Mouse (Mus musculus): Measurements from ENCODE around the gene Siglec1. TPM values are rescaled to one million over a fixed set of nuclear protein-coding genes. Genes with fewer than 3 reads are reported as not detected.

The Siglec1 gene
- polyA plus RNA-seq, 1 experiment from 2014 or later = 0.34 TPM

DNA sequence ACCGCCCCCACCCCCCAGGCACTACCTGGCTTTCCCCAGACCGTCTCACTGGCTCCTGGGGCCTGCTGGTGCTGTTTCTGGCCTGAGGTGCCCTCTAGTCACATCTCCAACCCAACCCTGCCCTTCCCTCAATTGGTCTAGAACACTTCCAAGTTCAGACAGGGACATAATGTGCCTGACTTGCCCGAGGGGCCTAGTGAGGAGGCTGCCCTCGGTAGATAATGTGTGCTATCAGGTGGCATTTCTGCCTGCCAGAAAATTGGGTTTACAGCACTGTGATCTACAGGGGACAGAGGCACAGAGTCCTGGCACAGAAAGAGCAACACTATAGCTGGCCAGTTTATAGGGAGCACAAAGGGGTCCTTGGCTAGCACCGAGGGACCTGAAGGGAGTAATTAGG is 34.5 kb downstream of the Siglec1 start:
- Histone ChIP-seq H3K4me1 (replicated peaks; ENCODE audit: control insufficient read depth, insufficient read depth, low read length) (peaks cover 14% of the 10 kb centered on the region), H3K9ac (ENCODE audit: low read length) (no peak overlapping the region), H3K27ac (ENCODE audit: low read length) (no peak overlapping the region), H3K4me3 (ENCODE audit: low read length) (no peak overlapping the region), H3K27me3 (ENCODE audit: control insufficient read depth, insufficient read depth, low read depth, low read length) (peaks cover 43% of the 10 kb centered on the region), H3K36me3 (ENCODE audit: control insufficient read depth, insufficient read depth, low read length) (no peaks in the 10 kb centered on the region), H3K4me2 (ENCODE audit: low read depth, low read length) (no peak overlapping the region), H3K9me3 (ENCODE audit: control insufficient read depth, low read length) (no peaks in the 10 kb centered on the region)
- 67% methylated on average over 5 of the region's 5 CpGs for WGBS
- ATAC-seq (ENCODE audit: low read depth) = no peak

DNA sequence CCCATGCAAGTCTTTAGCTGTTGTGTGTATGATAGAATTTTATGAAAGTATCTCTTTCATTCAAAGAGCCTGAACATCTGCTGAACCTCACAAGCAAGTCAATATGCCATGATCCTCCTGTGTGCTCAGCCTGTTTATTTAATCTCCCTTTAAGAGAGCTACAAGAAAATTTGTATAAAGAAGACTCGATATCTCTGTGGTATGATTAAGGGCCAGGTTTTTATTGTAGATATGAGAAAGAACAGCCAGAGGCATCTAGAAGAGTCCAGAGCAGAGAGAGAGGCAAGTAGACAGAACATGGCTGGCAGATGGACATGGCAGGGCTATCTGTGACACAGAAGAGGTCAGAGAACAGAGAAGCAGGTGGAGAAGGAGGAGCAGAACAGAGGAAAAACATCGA is 40.5 kb downstream of the Siglec1 start:
- 62% methylated on average over 2 of the region's 2 CpGs for WGBS
- ATAC-seq (ENCODE audit: low read depth) = no peak
- Histone ChIP-seq H3K4me2 (ENCODE audit: low read depth, low read length) (no peak overlapping the region), H3K36me3 (ENCODE audit: control insufficient read depth, insufficient read depth, low read length) (no peaks in the 10 kb centered on the region), H3K4me1 (replicated peaks; ENCODE audit: control insufficient read depth, insufficient read depth, low read length) (peaks cover 12% of the 10 kb centered on the region), H3K4me3 (ENCODE audit: low read length) (no peak overlapping the region), H3K9ac (ENCODE audit: low read length) (no peak overlapping the region), H3K9me3 (ENCODE audit: control insufficient read depth, low read length) (no peaks in the 10 kb centered on the region), H3K27ac (ENCODE audit: low read length) (no peak overlapping the region), H3K27me3 (ENCODE audit: control insufficient read depth, insufficient read depth, low read depth, low read length) (peaks cover 19% of the 10 kb centered on the region)

- no peak overlapping the region for H3K4me3 ChIP-seq (ENCODE audit: low read length)
- peaks cover 28% of the 10 kb centered on the region for H3K27me3 ChIP-seq (ENCODE audit: control insufficient read depth, insufficient read depth, low read depth, low read length)
- ATAC-seq (ENCODE audit: low read depth) = peak; percentile 72
These were observed 41.4 kb downstream of the Siglec1 start for GRCm38 (mm10) chr2:131044989-131045720.

GRCm38 (mm10) chr2:131044354-131044852 is 42.2 kb downstream of the Siglec1 start:
- ATAC-seq (ENCODE audit: low read depth) = peak; percentile 43
- 7% methylated on average over 7 of the region's 7 CpGs for WGBS

More at GRCm38 (mm10) chr2:131044989-131045720, 41.4 kb downstream of the Siglec1 start:
- WGBS = 36% methylated on average over 9 of the region's 9 CpGs
- Histone ChIP-seq H3K9ac (ENCODE audit: low read length) (no peak overlapping the region), H3K27ac (ENCODE audit: low read length) (peak overlapping the region; percentile 38; the same call in 1 of the 2 replicates), H3K36me3 (ENCODE audit: control insufficient read depth, insufficient read depth, low read length) (no peaks in the 10 kb centered on the region), H3K9me3 (ENCODE audit: control insufficient read depth, low read length) (no peaks in the 10 kb centered on the region), H3K4me1 (replicated peaks; ENCODE audit: control insufficient read depth, insufficient read depth, low read length) (peaks cover 12% of the 10 kb centered on the region), H3K4me2 (ENCODE audit: low read depth, low read length) (peak overlapping the region; percentile 5; the same call in 1 of the 2 replicates)

GRCm38 (mm10) chr2:131042988-131043387 is 43.6 kb downstream of the Siglec1 start, which contains the start of gene Gfra4:
TSS of gene Gfra4 (minus strand) at chr2:131043088.
- WGBS = 63% methylated on average over 2 of the region's 2 CpGs
- Histone ChIP-seq H3K4me2 (ENCODE audit: low read depth, low read length) (no peak within 1 kb of the TSS), H3K9me3 (ENCODE audit: control insufficient read depth, low read length) (no peaks in the 10 kb centered on the region), H3K4me3 (ENCODE audit: low read length) (no peak within 1 kb of the TSS), H3K9ac (ENCODE audit: low read length) (no peak within 1 kb of the TSS), H3K36me3 (ENCODE audit: control insufficient read depth, insufficient read depth, low read length) (no peaks in the 10 kb centered on the region), H3K27me3 (ENCODE audit: control insufficient read depth, insufficient read depth, low read depth, low read length) (peaks cover 35% of the 10 kb centered on the region), H3K27ac (ENCODE audit: low read length) (no peak within 1 kb of the TSS), H3K4me1 (replicated peaks; ENCODE audit: control insufficient read depth, insufficient read depth, low read length) (peaks cover 12% of the 10 kb centered on the region)
- no peak for ATAC-seq (ENCODE audit: low read depth)

More at GRCm38 (mm10) chr2:131044354-131044852, 42.2 kb downstream of the Siglec1 start:
- Histone ChIP-seq H3K27ac (ENCODE audit: low read length) (no peak overlapping the region), H3K36me3 (ENCODE audit: control insufficient read depth, insufficient read depth, low read length) (no peaks in the 10 kb centered on the region), H3K4me1 (replicated peaks; ENCODE audit: control insufficient read depth, insufficient read depth, low read length) (peaks cover 12% of the 10 kb centered on the region), H3K4me3 (ENCODE audit: low read length) (peak overlapping the region; percentile 9; the same call in 1 of the 2 replicates), H3K9ac (ENCODE audit: low read length) (no peak overlapping the region), H3K27me3 (ENCODE audit: control insufficient read depth, insufficient read depth, low read depth, low read length) (peaks cover 34% of the 10 kb centered on the region), H3K9me3 (ENCODE audit: control insufficient read depth, low read length) (no peaks in the 10 kb centered on the region), H3K4me2 (ENCODE audit: low read depth, low read length) (peak overlapping the region; percentile 42)

DNA sequence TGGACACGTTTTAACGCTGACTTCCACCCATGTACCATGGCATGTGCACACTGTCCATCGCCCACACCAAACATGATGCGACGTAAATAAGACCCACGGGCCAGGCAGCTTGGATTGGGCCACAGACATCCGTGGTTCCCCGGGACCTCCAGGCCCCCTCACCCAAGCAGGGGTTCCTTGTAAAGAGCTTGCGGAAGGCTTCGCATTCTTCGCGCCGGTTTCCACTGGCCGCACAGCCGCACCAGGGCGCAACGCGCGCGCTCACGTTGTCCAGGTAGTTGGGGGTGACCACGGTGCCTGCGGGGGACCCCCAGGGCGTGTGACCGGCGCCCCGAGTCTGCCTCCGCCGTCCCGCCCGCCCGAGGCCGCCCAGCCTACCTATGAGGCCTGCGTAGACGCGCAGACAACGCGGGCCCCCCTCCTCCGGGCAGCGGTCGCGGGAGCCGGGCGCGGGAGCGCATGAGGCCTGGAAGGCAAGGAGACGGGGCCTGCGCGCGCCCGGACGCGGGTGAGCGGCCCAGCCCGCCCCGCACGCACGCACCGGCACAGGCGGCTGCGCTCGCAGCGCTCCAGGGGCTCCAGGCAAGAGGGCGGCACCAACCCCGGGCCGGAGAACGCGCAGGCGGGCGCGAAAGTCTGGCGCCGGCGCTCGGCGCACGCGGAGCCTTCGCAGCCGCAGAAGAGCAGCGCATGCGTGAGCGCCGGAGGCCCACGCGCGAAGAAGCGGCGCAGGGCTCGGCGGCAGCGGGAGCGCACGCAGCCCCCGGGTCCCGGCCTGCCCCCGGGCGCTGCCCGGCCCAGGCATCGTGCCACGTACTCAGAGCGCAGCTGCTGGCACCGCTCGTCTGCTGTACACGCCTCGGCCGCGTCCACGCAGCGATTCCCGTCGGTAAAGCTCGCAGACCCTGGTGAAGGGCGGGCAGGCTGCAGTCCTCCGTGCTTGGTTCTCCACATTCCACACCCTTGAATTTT is 45.4 kb downstream of the Siglec1 start:
- no peaks in the 10 kb centered on the region for H3K36me3 ChIP-seq (ENCODE audit: control insufficient read depth, insufficient read depth, low read length)
- H3K9me3 ChIP-seq (ENCODE audit: control insufficient read depth, low read length) = no peaks in the 10 kb centered on the region
- peaks cover 12% of the 10 kb centered on the region for H3K4me1 ChIP-seq (replicated peaks; ENCODE audit: control insufficient read depth, insufficient read depth, low read length)
- peaks cover 35% of the 10 kb centered on the region for H3K27me3 ChIP-seq (ENCODE audit: control insufficient read depth, insufficient read depth, low read depth, low read length)
- peak overlapping the region; percentile 98 for H3K4me2 ChIP-seq (ENCODE audit: low read depth, low read length)
- WGBS = 3% methylated on average over 87 of the region's 115 CpGs
- peak; percentile 53; the same call in 1 of the 2 replicates for ATAC-seq (ENCODE audit: low read depth)
- H3K4me3 ChIP-seq (ENCODE audit: low read length) = peak overlapping the region; percentile 58
- H3K9ac ChIP-seq (ENCODE audit: low read length) = peak overlapping the region; percentile 73
- no peak overlapping the region for H3K27ac ChIP-seq (ENCODE audit: low read length)

GRCm38 (mm10) chr2:131038675-131039074 is 47.9 kb downstream of the Siglec1 start:
- Histone ChIP-seq H3K4me3 (ENCODE audit: low read length) (no peak overlapping the region), H3K27me3 (ENCODE audit: control insufficient read depth, insufficient read depth, low read depth, low read length) (peaks cover 35% of the 10 kb centered on the region), H3K27ac (ENCODE audit: low read length) (no peak overlapping the region), H3K4me2 (ENCODE audit: low read depth, low read length) (no peak overlapping the region), H3K36me3 (ENCODE audit: control insufficient read depth, insufficient read depth, low read length) (no peaks in the 10 kb centered on the region), H3K4me1 (replicated peaks; ENCODE audit: control insufficient read depth, insufficient read depth, low read length) (no peaks in the 10 kb centered on the region), H3K9me3 (ENCODE audit: control insufficient read depth, low read length) (no peaks in the 10 kb centered on the region), H3K9ac (ENCODE audit: low read length) (no peak overlapping the region)
- 74% methylated on average over 5 of the region's 5 CpGs for WGBS
- no peak for ATAC-seq (ENCODE audit: low read depth)

DNA sequence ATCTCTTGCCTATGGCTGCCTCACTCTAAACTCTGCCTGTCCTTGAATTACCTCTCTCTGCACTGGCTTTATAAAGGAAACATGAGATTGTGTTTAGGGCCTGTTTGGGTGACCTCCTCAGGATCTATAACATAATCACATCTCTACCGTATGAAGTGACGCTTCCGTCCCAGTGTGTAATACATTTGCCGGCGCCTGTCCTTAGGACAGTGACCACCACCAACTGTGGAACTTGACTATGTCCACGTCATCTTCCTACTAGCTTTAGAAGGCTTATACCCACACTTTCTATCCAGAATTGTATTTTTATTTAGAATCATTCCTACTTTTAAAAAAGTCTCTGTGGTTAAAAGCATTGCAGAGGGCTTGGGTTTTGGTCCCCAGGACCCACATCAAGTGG is 48.4 kb downstream of the Siglec1 start:
- 80% methylated on average over 6 of the region's 6 CpGs for WGBS
- Histone ChIP-seq H3K4me1 (replicated peaks; ENCODE audit: control insufficient read depth, insufficient read depth, low read length) (no peaks in the 10 kb centered on the region), H3K4me3 (ENCODE audit: low read length) (no peak overlapping the region), H3K27me3 (ENCODE audit: control insufficient read depth, insufficient read depth, low read depth, low read length) (peaks cover 35% of the 10 kb centered on the region), H3K9ac (ENCODE audit: low read length) (no peak overlapping the region), H3K4me2 (ENCODE audit: low read depth, low read length) (no peak overlapping the region), H3K9me3 (ENCODE audit: control insufficient read depth, low read length) (no peaks in the 10 kb centered on the region), H3K36me3 (ENCODE audit: control insufficient read depth, insufficient read depth, low read length) (no peaks in the 10 kb centered on the region), H3K27ac (ENCODE audit: low read length) (no peak overlapping the region)
- no peak for ATAC-seq (ENCODE audit: low read depth)

Data from lung, embryonic 16.5 days (tissue).